Mouse (Mus musculus): ENCODE results near the gene Glmn.

The Glmn gene

DNA sequence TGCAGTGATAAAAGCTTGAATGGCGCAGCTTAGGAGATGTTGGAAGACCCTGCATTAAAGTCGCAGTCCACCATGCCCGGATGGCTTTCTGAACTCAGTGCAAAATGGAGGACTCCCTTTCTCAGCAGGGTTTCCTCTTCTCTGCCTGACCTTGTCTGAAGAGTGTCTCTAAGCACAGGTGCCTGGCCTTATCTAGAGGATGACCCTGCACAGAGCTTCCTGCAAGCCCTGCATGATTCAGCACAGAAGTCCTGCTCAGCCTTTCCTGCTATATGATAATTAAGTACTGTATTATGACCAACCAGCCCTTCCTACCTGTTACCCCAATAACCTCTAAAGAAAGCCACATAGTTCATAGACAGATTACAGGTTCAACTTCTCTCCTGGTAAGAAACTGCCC lies 82.2 kb downstream of the Glmn start:
- DNase-seq, result no peak

- DNase-seq, result no peak
Measured at GRCm38 (mm10) chr5:107513583-107513982, 84.1 kb downstream of the Glmn start.

GRCm38 (mm10) chr5:107511326-107511725 lies 86.4 kb downstream of the Glmn start:
- no peak for DNase-seq

DNA sequence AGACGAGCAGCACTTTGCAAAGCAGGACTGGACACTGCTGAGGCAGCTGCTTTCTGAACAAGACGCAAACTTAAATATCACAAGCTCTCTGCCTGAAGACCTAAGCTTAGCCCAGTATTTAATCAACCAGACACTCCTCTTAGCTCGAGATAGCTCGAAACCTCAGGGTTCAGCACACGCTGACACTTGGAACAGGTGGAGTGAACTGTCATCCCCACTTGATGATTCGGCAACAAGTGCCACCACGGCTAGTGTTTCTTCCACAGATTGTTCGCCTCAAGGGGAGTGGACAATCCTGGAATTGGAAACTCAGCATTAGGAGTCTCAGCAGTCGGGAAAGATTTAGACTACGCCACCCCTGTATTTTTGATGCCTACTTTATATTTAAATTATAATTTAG lies 87.2 kb downstream of the Glmn start:
- DNase-seq, result no peak

- no peak for DNase-seq
Measured at GRCm38 (mm10) chr5:107507321-107507720, 90.4 kb downstream of the Glmn start, which contains the start of gene Gm42669. TSS of gene Gm42669 (plus strand) at chr5:107507621.

- DNase-seq, result no peak
Measured at GRCm38 (mm10) chr5:107500741-107501140, 96.9 kb downstream of the Glmn start.

- no peak for DNase-seq
Measured at GRCm38 (mm10) chr5:107499891-107500535, 97.7 kb downstream of the Glmn start.
